Mouse (Mus musculus): ENCODE measurements at regions not wholly inside any gene's neighbourhood (a gene's known extent, or its start where the extent isn't known, plus 50 kb on each side); places are given as distances from the start of the nearest gene placed in this dataset.

GRCm38 (mm10) chr2:148107607-148108115 lies 60.9 kb upstream of the Foxa2 start:
- DNase-seq: no peak

GRCm38 (mm10) chr2:148110149-148110548 lies 63.4 kb upstream of the Foxa2 start:
- DNase-seq: no peak

- DNase-seq: no peak
Measured at GRCm38 (mm10) chr2:148111889-148112288, 65.1 kb upstream of the Foxa2 start.

GRCm38 (mm10) chr2:148113184-148113583 lies 66.4 kb upstream of the Foxa2 start:
- no peak for DNase-seq

GRCm38 (mm10) chr2:148114600-148114999 lies 67.8 kb upstream of the Foxa2 start:
- DNase-seq: no peak

GRCm38 (mm10) chr2:148116033-148116790 lies 69.4 kb upstream of the Foxa2 start:
- DNase-seq: no peak

- no peak for DNase-seq
Measured at GRCm38 (mm10) chr2:148117420-148117819, 70.7 kb upstream of the Foxa2 start.

GRCm38 (mm10) chr2:148121885-148122876 lies 75.4 kb upstream of the Foxa2 start:
- peak; percentile 4 for DNase-seq

GRCm38 (mm10) chr2:148123780-148124179 lies 77.0 kb upstream of the Foxa2 start:
- no peak for DNase-seq

- DNase-seq: no peak
Measured at GRCm38 (mm10) chr2:148133811-148134210, 87.0 kb upstream of the Foxa2 start.

GRCm38 (mm10) chr2:148141936-148142335 lies 95.2 kb upstream of the Foxa2 start:
- no peak for DNase-seq

- DNase-seq: no peak
Measured at GRCm38 (mm10) chr2:148144816-148145215, 98.0 kb upstream of the Foxa2 start.

GRCm38 (mm10) chr2:148148272-148148671 lies 101.5 kb upstream of the Foxa2 start:
- DNase-seq: no peak

GRCm38 (mm10) chr2:148149426-148149825 lies 102.7 kb upstream of the Foxa2 start:
- DNase-seq: no peak

- DNase-seq: no peak
Measured at GRCm38 (mm10) chr2:148153513-148154271, 106.9 kb upstream of the Foxa2 start.

GRCm38 (mm10) chr2:148156122-148156521 lies 109.4 kb upstream of the Foxa2 start:
- DNase-seq: no peak

GRCm38 (mm10) chr2:148159028-148159600 lies 112.3 kb upstream of the Foxa2 start:
- DNase-seq: no peak

GRCm38 (mm10) chr2:148160997-148161396 lies 114.2 kb upstream of the Foxa2 start:
- DNase-seq: no peak

- DNase-seq: no peak
Measured at GRCm38 (mm10) chr2:148161966-148162365, 115.2 kb upstream of the Foxa2 start.

- DNase-seq: no peak
Measured at GRCm38 (mm10) chr2:148162562-148162961, 115.8 kb upstream of the Foxa2 start.

GRCm38 (mm10) chr2:148171113-148171512 lies 124.3 kb upstream of the Foxa2 start:
- DNase-seq: no peak

GRCm38 (mm10) chr2:148171699-148172098 lies 124.9 kb upstream of the Foxa2 start:
- no peak for DNase-seq

Measured in cerebellum, adult 9-10 months (tissue).